Mouse (Mus musculus): ENCODE measurements at regions not wholly inside any gene's neighbourhood (a gene's known extent, or its start where the extent isn't known, plus 50 kb on each side); places are given as distances from the start of the nearest gene placed in this dataset.

GRCm38 (mm10) chr8:31600979-31601378 is 1827.5 kb upstream of the 5930422O12Rik start:
- Histone ChIP-seq H3K4me3 (no peak overlapping the region), H3K79me2 (ENCODE audit: control insufficient read depth, insufficient read depth) (no peaks in the 10 kb centered on the region), H3ac (ENCODE audit: control insufficient read depth, insufficient read length) (no peak overlapping the region), H3K36me3 (ENCODE audit: control insufficient read depth, insufficient read depth) (no peaks in the 10 kb centered on the region), H3K4me2 (ENCODE audit: low read depth) (no peak overlapping the region), H3K27me3 (ENCODE audit: control insufficient read depth, insufficient read depth, insufficient read length) (no peaks in the 10 kb centered on the region)
- no peak for TF ChIP-seq REST (IDR thresholded peaks at IDR 0.05; ENCODE audit: insufficient read depth, insufficient read length)
- TF ChIP-seq POLR2AphosphoS2 (IDR thresholded peaks at IDR 0.05; ENCODE audit: insufficient read length, low read depth), result no peak
- TF ChIP-seq CEBPB (IDR thresholded peaks at IDR 0.05; ENCODE audit: insufficient read depth, poor library complexity, severe bottlenecking), result no peak
- TF ChIP-seq TCF12 (IDR thresholded peaks at IDR 0.05; ENCODE audit: insufficient read depth, poor library complexity, severe bottlenecking), result no peak
- TF ChIP-seq MAX (IDR thresholded peaks at IDR 0.05; ENCODE audit: low read depth), result no peak
- no peak for TF ChIP-seq TCF3 (IDR thresholded peaks at IDR 0.05; ENCODE audit: insufficient read length, low read depth)
- TF ChIP-seq MYOD1 (IDR thresholded peaks at IDR 0.05; ENCODE audit: control insufficient read depth in 1 of 3, insufficient read length in 2 of 3, low read depth in 2 of 3), result no peak
- TF ChIP-seq USF1 (IDR thresholded peaks at IDR 0.05; ENCODE audit: low read depth), result no peak
- no peak for TF ChIP-seq E2F4 (IDR thresholded peaks at IDR 0.05; ENCODE audit: insufficient read depth)
- no peak for TF ChIP-seq SRF (IDR thresholded peaks at IDR 0.05; ENCODE audit: control insufficient read depth, insufficient read length, low read depth)
- TF ChIP-seq MYOG (IDR thresholded peaks at IDR 0.05; ENCODE audit: control insufficient read depth in 1 of 3, insufficient read depth in 1 of 3, insufficient read length in 2 of 3, low read depth in 2 of 3), result no peak
- no peak for TF ChIP-seq POLR2A (IDR thresholded peaks at IDR 0.05; ENCODE audit: insufficient read length, low read depth)

GRCm38 (mm10) chr8:31616501-31616900 is 1812.0 kb upstream of the 5930422O12Rik start:
- Histone ChIP-seq H3K4me2 (ENCODE audit: low read depth) (no peak overlapping the region), H3K36me3 (ENCODE audit: control insufficient read depth, insufficient read depth) (no peaks in the 10 kb centered on the region), H3K27me3 (ENCODE audit: control insufficient read depth, insufficient read depth, insufficient read length) (no peaks in the 10 kb centered on the region), H3K4me3 (no peak overlapping the region), H3K79me2 (ENCODE audit: control insufficient read depth, insufficient read depth) (no peaks in the 10 kb centered on the region), H3ac (ENCODE audit: control insufficient read depth, insufficient read length) (no peak overlapping the region)
- no peak for TF ChIP-seq TCF3 (IDR thresholded peaks at IDR 0.05; ENCODE audit: insufficient read length, low read depth)
- no peak for TF ChIP-seq E2F4 (IDR thresholded peaks at IDR 0.05; ENCODE audit: insufficient read depth)
- no peak for TF ChIP-seq CEBPB (IDR thresholded peaks at IDR 0.05; ENCODE audit: insufficient read depth, poor library complexity, severe bottlenecking)

- Histone ChIP-seq H3K27me3 (ENCODE audit: control insufficient read depth, insufficient read depth, insufficient read length) (no peaks in the 10 kb centered on the region), H3K4me3 (no peak overlapping the region), H3K4me2 (ENCODE audit: low read depth) (no peak overlapping the region), H3ac (ENCODE audit: control insufficient read depth, insufficient read length) (no peak overlapping the region), H3K79me2 (ENCODE audit: control insufficient read depth, insufficient read depth) (no peaks in the 10 kb centered on the region), H3K36me3 (ENCODE audit: control insufficient read depth, insufficient read depth) (no peaks in the 10 kb centered on the region)
- TF ChIP-seq CEBPB (IDR thresholded peaks at IDR 0.05; ENCODE audit: insufficient read depth, poor library complexity, severe bottlenecking), result no peak
- no peak for TF ChIP-seq SRF (IDR thresholded peaks at IDR 0.05; ENCODE audit: control insufficient read depth, insufficient read length, low read depth)
- no peak for TF ChIP-seq MAX (IDR thresholded peaks at IDR 0.05; ENCODE audit: low read depth)
- no peak for TF ChIP-seq E2F4 (IDR thresholded peaks at IDR 0.05; ENCODE audit: insufficient read depth)
- TF ChIP-seq USF1 (IDR thresholded peaks at IDR 0.05; ENCODE audit: low read depth), result no peak
- no peak for TF ChIP-seq REST (IDR thresholded peaks at IDR 0.05; ENCODE audit: insufficient read depth, insufficient read length)
- TF ChIP-seq MYOD1 (IDR thresholded peaks at IDR 0.05; ENCODE audit: control insufficient read depth in 1 of 3, insufficient read length in 2 of 3, low read depth in 2 of 3), result no peak
These were observed 1800.8 kb upstream of the 5930422O12Rik start for GRCm38 (mm10) chr8:31627708-31628107.

- no peak for TF ChIP-seq TCF3 (IDR thresholded peaks at IDR 0.05; ENCODE audit: insufficient read length, low read depth)
- no peak for TF ChIP-seq SRF (IDR thresholded peaks at IDR 0.05; ENCODE audit: control insufficient read depth, insufficient read length, low read depth)
- no peak for TF ChIP-seq MYOG (IDR thresholded peaks at IDR 0.05; ENCODE audit: control insufficient read depth in 1 of 3, insufficient read depth in 1 of 3, insufficient read length in 2 of 3, low read depth in 2 of 3)
- TF ChIP-seq POLR2A (IDR thresholded peaks at IDR 0.05; ENCODE audit: insufficient read length, low read depth), result no peak
- TF ChIP-seq MYOD1 (IDR thresholded peaks at IDR 0.05; ENCODE audit: control insufficient read depth in 1 of 3, insufficient read length in 2 of 3, low read depth in 2 of 3), result no peak
- TF ChIP-seq USF1 (IDR thresholded peaks at IDR 0.05; ENCODE audit: low read depth), result no peak
- no peak for TF ChIP-seq MAX (IDR thresholded peaks at IDR 0.05; ENCODE audit: low read depth)
- TF ChIP-seq E2F4 (IDR thresholded peaks at IDR 0.05; ENCODE audit: insufficient read depth), result no peak
- TF ChIP-seq TCF12 (IDR thresholded peaks at IDR 0.05; ENCODE audit: insufficient read depth, poor library complexity, severe bottlenecking), result no peak
- no peak for TF ChIP-seq REST (IDR thresholded peaks at IDR 0.05; ENCODE audit: insufficient read depth, insufficient read length)
- no peak for TF ChIP-seq CEBPB (IDR thresholded peaks at IDR 0.05; ENCODE audit: insufficient read depth, poor library complexity, severe bottlenecking)
- TF ChIP-seq POLR2AphosphoS2 (IDR thresholded peaks at IDR 0.05; ENCODE audit: insufficient read length, low read depth), result no peak
- Histone ChIP-seq H3K4me3 (no peak overlapping the region), H3K4me2 (ENCODE audit: low read depth) (no peak overlapping the region), H3K79me2 (ENCODE audit: control insufficient read depth, insufficient read depth) (no peaks in the 10 kb centered on the region), H3K36me3 (ENCODE audit: control insufficient read depth, insufficient read depth) (no peaks in the 10 kb centered on the region), H3K27me3 (ENCODE audit: control insufficient read depth, insufficient read depth, insufficient read length) (no peaks in the 10 kb centered on the region), H3ac (ENCODE audit: control insufficient read depth, insufficient read length) (no peak overlapping the region)
These were observed 1800.4 kb upstream of the 5930422O12Rik start for GRCm38 (mm10) chr8:31628146-31628545.

- Histone ChIP-seq H3K4me3 (no peak overlapping the region), H3K4me2 (ENCODE audit: low read depth) (no peak overlapping the region), H3ac (ENCODE audit: control insufficient read depth, insufficient read length) (no peak overlapping the region), H3K36me3 (ENCODE audit: control insufficient read depth, insufficient read depth) (no peaks in the 10 kb centered on the region), H3K79me2 (ENCODE audit: control insufficient read depth, insufficient read depth) (no peaks in the 10 kb centered on the region), H3K27me3 (ENCODE audit: control insufficient read depth, insufficient read depth, insufficient read length) (no peaks in the 10 kb centered on the region)
- TF ChIP-seq MYOD1 (IDR thresholded peaks at IDR 0.05; ENCODE audit: control insufficient read depth in 1 of 3, insufficient read length in 2 of 3, low read depth in 2 of 3), result no peak
- no peak for TF ChIP-seq POLR2AphosphoS2 (IDR thresholded peaks at IDR 0.05; ENCODE audit: insufficient read length, low read depth)
These were observed 1790.1 kb upstream of the 5930422O12Rik start for GRCm38 (mm10) chr8:31638417-31638816.

Data from myocyte (in vitro differentiated cells).